Mouse (Mus musculus) neural tube, embryonic 15.5 days (tissue): Measurements from ENCODE around the gene Tmcc3. TPM values are rescaled to one million over a fixed set of nuclear protein-coding genes. Genes with fewer than 3 reads are reported as not detected.

Source experiments
- ATAC-seq: fragments of 200-750 bp; cut with Nextera tagmentation; 2 replicates; pipeline ENCODE4 v1.8.0; 2017; ENCODE audit warnings: mild to moderate bottlenecking, moderate TSS enrichment, moderate library complexity; ENCODE audit not compliant: low FRiP score
- H3K27ac ChIP-seq: fragments of 300-500 bp; sonication (generic); replicated peaks from 2 replicates; pipeline ENCODE4 v1.5.1; 2015; ENCODE audit warnings: mild to moderate bottlenecking, inconsistent platforms
- H3K27me3 ChIP-seq: fragments of 300-500 bp; sonication (generic); replicated peaks from 2 replicates; pipeline ENCODE4 v1.6.1; 2015; ENCODE audit warnings: inconsistent platforms
- H3K36me3 ChIP-seq: fragments of 300-500 bp; sonication (generic); 2 replicates; pipeline ENCODE4 v1.6.1; 2015; ENCODE audit warnings: inconsistent platforms
- H3K4me1 ChIP-seq: fragments of 300-500 bp; sonication (generic); 2 replicates; pipeline ENCODE4 v1.6.1; 2015; ENCODE audit warnings: inconsistent platforms
- H3K4me2 ChIP-seq: fragments of 300-500 bp; sonication (generic); 2 replicates; pipeline ENCODE4 v1.6.1; 2015; ENCODE audit warnings: inconsistent platforms, mild to moderate bottlenecking, moderate library complexity
- H3K4me3 ChIP-seq: fragments of 300-500 bp; sonication (generic); replicated peaks from 2 replicates; pipeline ENCODE4 v1.5.1; 2015; ENCODE audit warnings: mild to moderate bottlenecking, inconsistent platforms
- H3K9ac ChIP-seq: fragments of 300-500 bp; sonication (generic); replicated peaks from 2 replicates; pipeline ENCODE4 v1.6.1; 2015; ENCODE audit warnings: mild to moderate bottlenecking, inconsistent platforms
- H3K9me3 ChIP-seq: fragments of 300-500 bp; sonication (generic); replicated peaks from 2 replicates; pipeline ENCODE4 v1.6.1; 2016; ENCODE audit warnings: inconsistent platforms
- WGBS: fragments of 180-500 bp; shearing (Covaris S2); methylation state at CpG from one replicate; pipeline ENCODE4 v1.1.7; 2015; ENCODE audit warnings: mixed read lengths; 5-methylcytosine and 5-hydroxymethylcytosine counted together
- polyA plus RNA-seq: library from polyadenylated mRNA; unstranded; fragments of >200 nt; fragmentation: Nextera tagmentation; extraction: Ambion mirVana; gene quantifications from 2 replicates; pipeline ENCODE4 v1.2.1, GENCODE M21; 2015

The Tmcc3 gene
- polyA plus RNA-seq, 1 experiment from 2014 or later, result 17.6 TPM

GRCm38 (mm10) chr10:94335047-94335446, 23.3 kb downstream of the Tmcc3 start:
- Histone ChIP-seq H3K4me1 (peaks cover 5% of the 10 kb centered on the region; the same call in 1 of the 2 replicates), H3K36me3 (no peaks in the 10 kb centered on the region), H3K27ac (peak overlapping the region; percentile 56), H3K4me2 (no peak overlapping the region), H3K9ac (no peak overlapping the region), H3K27me3 (no peaks in the 10 kb centered on the region), H3K4me3 (no peak overlapping the region), H3K9me3 (no peaks in the 10 kb centered on the region)
- 54% methylated on average over 10 of the region's 10 CpGs for WGBS
- peak; percentile 52 for ATAC-seq

DNA sequence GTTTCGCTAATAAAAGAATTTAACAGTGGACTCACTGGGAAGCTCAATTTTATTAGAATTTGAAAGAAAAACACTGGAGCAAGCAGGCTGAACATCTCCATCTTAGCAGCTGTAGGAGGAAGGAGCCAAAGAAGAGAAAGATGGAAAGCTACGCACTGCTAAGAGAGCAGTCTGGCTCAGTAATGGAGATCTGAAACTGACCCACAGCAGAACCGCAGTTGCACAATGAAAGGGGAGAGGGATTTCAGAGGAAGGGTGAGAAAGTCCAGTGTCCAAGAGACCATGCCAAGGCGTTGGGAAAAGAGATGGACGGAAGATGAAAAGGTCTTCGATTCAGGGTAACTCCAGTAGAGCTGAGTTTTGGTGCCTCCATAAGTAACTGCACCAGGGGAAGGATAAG, 24.3 kb downstream of the Tmcc3 start:
- WGBS, result 91% methylated on average over 6 of the region's 6 CpGs
- no peaks in the 10 kb centered on the region for H3K27me3 ChIP-seq
- ATAC-seq, result no peak

DNA sequence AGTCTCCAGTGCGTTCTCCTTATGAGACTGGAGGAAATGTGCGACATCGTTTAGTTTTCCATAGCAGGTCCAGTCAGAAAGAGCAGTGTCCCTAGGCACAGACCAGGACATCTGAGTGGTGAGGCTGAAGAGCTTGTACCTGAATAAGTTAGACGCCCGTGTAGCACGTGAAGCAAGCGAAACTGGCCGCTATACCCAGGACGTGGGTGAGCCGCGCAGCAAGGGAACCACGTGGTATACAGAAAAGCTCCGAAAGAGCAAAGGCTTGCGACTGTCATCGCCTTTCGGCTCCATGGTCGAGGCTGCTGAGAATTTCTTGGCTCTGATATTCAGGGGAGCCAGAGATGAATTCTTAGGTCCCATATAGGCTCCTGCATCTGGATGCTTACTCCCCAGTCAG, 29.8 kb downstream of the Tmcc3 start:
- no peak overlapping the region; the same call in 1 of the 2 replicates for H3K27ac ChIP-seq
- H3K4me2 ChIP-seq, result peak overlapping the region; percentile 32
- no peak for ATAC-seq
- no peaks in the 10 kb centered on the region for H3K9me3 ChIP-seq
- H3K9ac ChIP-seq, result no peak overlapping the region
- WGBS, result 70% methylated on average over 17 of the region's 17 CpGs
- no peaks in the 10 kb centered on the region for H3K36me3 ChIP-seq
- no peak overlapping the region for H3K4me3 ChIP-seq
- H3K27me3 ChIP-seq, result no peaks in the 10 kb centered on the region
- H3K4me1 ChIP-seq, result peaks cover 10% of the 10 kb centered on the region

More for the DNA sequence above, 24.3 kb downstream of the Tmcc3 start:
- H3K9me3 ChIP-seq, result no peaks in the 10 kb centered on the region
- H3K4me1 ChIP-seq, result peaks cover 5% of the 10 kb centered on the region; the same call in 1 of the 2 replicates
- H3K4me2 ChIP-seq, result no peak overlapping the region
- no peak overlapping the region for H3K4me3 ChIP-seq
- no peak overlapping the region for H3K27ac ChIP-seq
- H3K9ac ChIP-seq, result no peak overlapping the region
- H3K36me3 ChIP-seq, result no peaks in the 10 kb centered on the region

DNA sequence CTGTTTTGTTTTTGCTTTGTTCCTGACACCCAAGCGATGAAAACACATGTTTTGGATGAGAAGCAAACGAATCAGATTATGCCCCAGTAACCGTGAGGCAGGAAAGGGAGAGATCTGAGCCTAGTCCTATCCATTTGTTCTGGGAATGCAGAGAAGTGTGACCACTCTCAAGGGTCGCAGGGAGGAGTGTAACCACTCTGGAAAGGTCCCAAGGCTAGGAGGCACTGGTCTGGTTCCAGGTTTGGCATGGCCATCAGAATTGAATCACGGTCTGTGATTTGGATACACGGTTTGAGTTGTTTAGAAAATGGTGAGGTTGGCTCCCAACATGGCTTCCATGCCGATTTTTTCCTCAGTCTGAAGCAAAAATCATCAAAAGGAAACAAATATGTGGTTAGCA, 30.5 kb downstream of the Tmcc3 start:
- Histone ChIP-seq H3K9me3 (no peaks in the 10 kb centered on the region), H3K4me1 (peaks cover 10% of the 10 kb centered on the region), H3K27ac (no peak overlapping the region; the same call in 1 of the 2 replicates), H3K4me3 (no peak overlapping the region), H3K27me3 (no peaks in the 10 kb centered on the region), H3K9ac (no peak overlapping the region), H3K36me3 (no peaks in the 10 kb centered on the region), H3K4me2 (no peak overlapping the region)
- ATAC-seq, result no peak
- 71% methylated on average over 7 of the region's 7 CpGs for WGBS

- Histone ChIP-seq H3K4me3 (no peak overlapping the region), H3K4me1 (peaks cover 10% of the 10 kb centered on the region), H3K27me3 (no peaks in the 10 kb centered on the region), H3K36me3 (no peaks in the 10 kb centered on the region), H3K27ac (no peak overlapping the region), H3K9ac (no peak overlapping the region), H3K4me2 (no peak overlapping the region), H3K9me3 (no peaks in the 10 kb centered on the region)
- ATAC-seq, result no peak
- WGBS, result 83% methylated on average over 7 of the region's 7 CpGs
Measured at GRCm38 (mm10) chr10:94343581-94343980, 31.8 kb downstream of the Tmcc3 start.

GRCm38 (mm10) chr10:94344631-94345417, 33.1 kb downstream of the Tmcc3 start:
- WGBS, result 58% methylated on average over 22 of the region's 22 CpGs
- H3K4me2 ChIP-seq, result no peak overlapping the region
- no peak for ATAC-seq
- H3K27ac ChIP-seq, result no peak overlapping the region
- H3K4me3 ChIP-seq, result no peak overlapping the region
- no peak overlapping the region for H3K9ac ChIP-seq
- no peaks in the 10 kb centered on the region for H3K27me3 ChIP-seq
- H3K4me1 ChIP-seq, result peaks cover 10% of the 10 kb centered on the region
- H3K9me3 ChIP-seq, result no peaks in the 10 kb centered on the region
- no peaks in the 10 kb centered on the region for H3K36me3 ChIP-seq

DNA sequence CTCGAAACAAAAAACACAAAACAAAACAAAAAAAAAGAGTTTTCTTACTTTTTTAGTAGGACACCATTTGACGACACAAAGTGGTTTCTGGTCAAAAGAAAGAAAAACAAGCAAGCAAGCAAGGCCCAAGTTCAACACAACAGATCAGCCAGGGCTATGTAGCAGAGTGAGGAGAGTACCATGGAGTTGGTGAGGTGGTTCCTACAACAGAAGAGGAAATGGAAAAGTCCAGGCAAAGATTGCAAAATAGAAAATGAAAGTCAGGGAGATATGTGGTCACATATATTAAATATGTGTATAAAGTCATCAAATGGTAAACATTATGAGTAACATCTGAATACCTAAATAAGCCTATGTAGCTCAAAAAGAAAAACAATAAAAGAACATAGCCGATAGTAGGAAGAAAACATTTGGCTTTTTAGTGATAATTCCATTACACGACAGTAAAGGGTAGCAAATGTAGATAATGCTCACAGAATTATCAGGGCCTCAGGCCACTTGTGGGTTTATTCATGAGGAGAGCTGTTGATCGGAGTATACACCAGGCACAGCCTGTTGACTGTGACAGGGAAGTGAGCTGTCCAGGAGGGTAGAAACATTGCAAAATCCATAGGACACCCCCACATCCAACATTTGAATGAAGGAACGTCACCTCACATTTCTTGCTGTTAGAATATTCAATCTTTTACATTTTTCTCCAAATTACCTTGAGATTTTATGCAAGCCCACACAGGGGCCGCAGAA, 33.9 kb downstream of the Tmcc3 start:
- no peak overlapping the region for H3K27ac ChIP-seq
- H3K4me2 ChIP-seq, result no peak overlapping the region
- H3K4me3 ChIP-seq, result no peak overlapping the region
- ATAC-seq, result no peak
- 94% methylated on average over 7 of the region's 7 CpGs for WGBS
- H3K4me1 ChIP-seq, result peaks cover 10% of the 10 kb centered on the region
- H3K9me3 ChIP-seq, result no peaks in the 10 kb centered on the region
- no peaks in the 10 kb centered on the region for H3K36me3 ChIP-seq
- H3K9ac ChIP-seq, result no peak overlapping the region
- no peaks in the 10 kb centered on the region for H3K27me3 ChIP-seq

- H3K9ac ChIP-seq, result no peak overlapping the region
Measured at GRCm38 (mm10) chr10:94346596-94346995, 34.8 kb downstream of the Tmcc3 start.

GRCm38 (mm10) chr10:94347296-94347695, 35.5 kb downstream of the Tmcc3 start:
- Histone ChIP-seq H3K27ac (no peak overlapping the region), H3K4me1 (peaks cover under 1% of the 10 kb centered on the region; the same call in 1 of the 2 replicates), H3K27me3 (no peaks in the 10 kb centered on the region), H3K9me3 (no peaks in the 10 kb centered on the region), H3K4me2 (no peak overlapping the region), H3K36me3 (no peaks in the 10 kb centered on the region), H3K9ac (no peak overlapping the region), H3K4me3 (no peak overlapping the region)
- 73% methylated on average over 10 of the region's 10 CpGs for WGBS
- ATAC-seq, result no peak

More at GRCm38 (mm10) chr10:94346596-94346995, 34.8 kb downstream of the Tmcc3 start:
- H3K4me3 ChIP-seq, result no peak overlapping the region
- H3K9me3 ChIP-seq, result no peaks in the 10 kb centered on the region
- H3K4me1 ChIP-seq, result peaks cover 7% of the 10 kb centered on the region
- no peak for ATAC-seq
- H3K4me2 ChIP-seq, result no peak overlapping the region
- H3K36me3 ChIP-seq, result no peaks in the 10 kb centered on the region
- H3K27me3 ChIP-seq, result no peaks in the 10 kb centered on the region
- no peak overlapping the region for H3K27ac ChIP-seq
- WGBS, result 97% methylated on average over 7 of the region's 7 CpGs

GRCm38 (mm10) chr10:94347959-94348358, 36.2 kb downstream of the Tmcc3 start:
- no peaks in the 10 kb centered on the region for H3K27me3 ChIP-seq
- H3K9ac ChIP-seq, result no peak overlapping the region
- no peak overlapping the region for H3K4me3 ChIP-seq
- no peaks in the 10 kb centered on the region for H3K9me3 ChIP-seq
- WGBS, result 96% methylated on average over 10 of the region's 10 CpGs
- H3K4me1 ChIP-seq, result no peaks in the 10 kb centered on the region; the same call in 1 of the 2 replicates
- no peak for ATAC-seq
- no peaks in the 10 kb centered on the region for H3K36me3 ChIP-seq
- H3K27ac ChIP-seq, result no peak overlapping the region
- no peak overlapping the region for H3K4me2 ChIP-seq

DNA sequence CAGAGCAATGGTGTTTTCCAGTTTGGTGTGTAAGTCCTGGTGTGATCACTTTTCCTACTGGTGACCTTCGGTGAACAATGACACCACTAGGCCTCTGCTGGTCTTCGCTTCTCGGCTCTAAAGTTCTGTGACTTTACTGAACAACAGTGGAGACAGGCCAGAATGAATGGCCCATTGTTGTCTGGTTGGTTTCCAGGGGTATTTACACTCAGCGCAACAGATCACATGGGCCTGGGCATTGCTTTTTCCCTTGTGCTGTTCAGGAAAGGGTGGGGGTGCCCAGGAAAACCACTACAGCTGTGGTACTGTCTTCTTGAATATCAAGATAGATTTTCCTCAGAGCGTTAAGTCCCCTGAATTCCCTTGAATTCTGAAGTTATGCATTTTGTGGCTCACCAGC, 38.5 kb downstream of the Tmcc3 start:
- Histone ChIP-seq H3K4me1 (no peaks in the 10 kb centered on the region; the same call in 1 of the 2 replicates), H3K36me3 (no peaks in the 10 kb centered on the region), H3K9me3 (no peaks in the 10 kb centered on the region), H3K9ac (no peak overlapping the region), H3K27me3 (no peaks in the 10 kb centered on the region), H3K4me3 (no peak overlapping the region), H3K4me2 (no peak overlapping the region), H3K27ac (no peak overlapping the region)
- WGBS, result 42% methylated on average over 5 of the region's 5 CpGs
- no peak for ATAC-seq
